Mouse (Mus musculus) ovary, adult 2 months (tissue): ENCODE data around the gene Paox. TPM values are rescaled to one million over a fixed set of nuclear protein-coding genes. Genes with fewer than 3 reads are reported as not detected.

Source experiments
- polyA plus RNA-seq: library from polyadenylated mRNA; depleted of rRNA; stranded (reverse); fragments of >200 nt; gene quantifications from 2 replicates; pipeline ENCODE4 v1.2.3, GENCODE M21; 2012; rRNA removed

The Paox gene
- polyA plus RNA-seq = 14.5 and 23.8 TPM in 2 replicates

DNA sequence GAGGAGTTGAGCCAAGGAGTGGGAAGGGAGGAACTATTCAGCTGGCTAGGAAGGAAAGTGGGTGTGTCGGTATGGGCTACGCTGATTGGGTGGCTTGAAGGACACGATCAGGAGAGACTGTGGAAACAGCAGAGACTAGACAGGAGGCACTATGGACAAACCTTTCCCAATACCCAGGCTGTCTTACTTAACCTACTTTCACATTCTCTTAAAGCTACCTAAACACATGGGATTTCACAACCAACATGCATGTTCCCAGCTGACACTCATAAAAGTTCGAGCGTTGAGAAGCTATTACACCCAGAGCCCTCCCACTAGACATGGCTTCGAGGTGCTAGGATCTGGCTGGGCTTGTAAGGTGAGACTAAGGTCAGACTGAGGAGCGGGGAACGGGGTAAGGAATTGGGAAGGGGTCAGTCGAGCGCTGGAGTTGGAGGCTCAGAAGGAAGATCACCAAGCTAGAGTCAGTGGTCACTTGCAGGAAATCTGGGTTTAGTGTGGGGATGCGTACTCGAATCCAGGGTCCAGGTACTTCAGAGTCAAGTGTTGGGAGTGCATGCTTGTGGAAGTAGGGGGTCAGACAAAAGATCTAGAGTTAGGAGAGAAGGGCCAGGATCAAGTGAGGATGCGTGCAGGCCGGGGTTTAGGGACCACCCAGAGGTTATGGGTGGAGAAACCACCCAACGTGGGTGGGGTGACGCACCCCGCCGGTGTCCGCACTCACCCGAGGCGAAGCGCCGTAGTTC is at the start of gene Paox:
Gene Paox (plus strand): TSS at position 217 of the 746 bp plus-strand sequence.

DNA sequence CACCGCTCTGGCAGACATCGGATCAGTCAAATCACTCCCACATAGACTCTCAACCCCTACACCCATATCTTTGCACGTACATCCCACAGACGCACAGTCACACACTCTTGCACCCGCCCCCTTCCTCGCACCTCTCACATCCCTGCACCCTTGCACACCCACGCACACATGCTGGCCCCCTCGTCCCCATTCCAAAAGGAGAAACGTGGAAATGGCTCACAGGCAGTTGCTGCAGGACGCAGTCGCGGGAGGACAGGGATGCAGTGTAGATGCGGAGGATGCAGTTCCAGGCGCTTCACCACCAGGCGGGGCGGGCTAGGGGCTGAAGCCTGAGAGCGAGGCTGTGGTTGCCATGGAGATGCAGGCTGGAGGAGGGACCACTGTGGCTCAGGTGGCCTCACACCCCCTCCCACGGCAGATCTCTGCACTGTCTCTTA is 33.3 kb upstream of the Paox start, which contains the start of gene Caly:
Gene Caly (minus strand): TSS at position 307 of the 437 bp plus-strand sequence.

DNA sequence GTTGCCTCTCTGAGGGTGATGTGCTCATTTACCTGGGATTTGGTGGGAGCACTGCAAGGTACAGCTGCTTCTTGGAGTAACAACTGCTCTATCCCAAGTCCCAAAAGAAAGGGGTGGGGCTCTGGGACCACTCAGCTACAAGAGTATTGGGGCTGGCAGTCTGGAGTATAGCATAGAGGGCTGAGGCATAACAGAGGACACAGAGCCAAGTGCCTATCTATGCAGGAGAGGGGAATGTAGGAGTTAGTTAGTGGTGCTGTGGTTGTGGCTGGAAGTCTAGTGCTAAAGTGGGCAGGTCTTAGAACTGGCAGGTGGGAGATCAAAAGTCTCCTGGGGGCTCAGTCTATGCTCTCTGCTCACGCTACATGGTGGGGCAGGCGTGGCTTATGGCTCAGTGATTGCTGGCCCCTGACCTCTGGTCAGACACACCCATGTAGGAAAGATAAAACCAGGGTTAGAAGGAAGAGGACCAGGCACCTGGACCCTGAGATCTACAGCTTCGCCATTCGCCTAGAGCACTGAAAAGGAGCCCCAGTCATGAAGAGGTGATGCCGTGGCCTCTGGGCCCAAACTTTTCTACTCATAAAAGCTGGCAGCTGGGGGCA is 22.6 kb upstream of the Paox start, which contains the start of gene Prap1:
Gene Prap1 (plus strand): TSS at position 472 of the 605 bp plus-strand sequence.

DNA sequence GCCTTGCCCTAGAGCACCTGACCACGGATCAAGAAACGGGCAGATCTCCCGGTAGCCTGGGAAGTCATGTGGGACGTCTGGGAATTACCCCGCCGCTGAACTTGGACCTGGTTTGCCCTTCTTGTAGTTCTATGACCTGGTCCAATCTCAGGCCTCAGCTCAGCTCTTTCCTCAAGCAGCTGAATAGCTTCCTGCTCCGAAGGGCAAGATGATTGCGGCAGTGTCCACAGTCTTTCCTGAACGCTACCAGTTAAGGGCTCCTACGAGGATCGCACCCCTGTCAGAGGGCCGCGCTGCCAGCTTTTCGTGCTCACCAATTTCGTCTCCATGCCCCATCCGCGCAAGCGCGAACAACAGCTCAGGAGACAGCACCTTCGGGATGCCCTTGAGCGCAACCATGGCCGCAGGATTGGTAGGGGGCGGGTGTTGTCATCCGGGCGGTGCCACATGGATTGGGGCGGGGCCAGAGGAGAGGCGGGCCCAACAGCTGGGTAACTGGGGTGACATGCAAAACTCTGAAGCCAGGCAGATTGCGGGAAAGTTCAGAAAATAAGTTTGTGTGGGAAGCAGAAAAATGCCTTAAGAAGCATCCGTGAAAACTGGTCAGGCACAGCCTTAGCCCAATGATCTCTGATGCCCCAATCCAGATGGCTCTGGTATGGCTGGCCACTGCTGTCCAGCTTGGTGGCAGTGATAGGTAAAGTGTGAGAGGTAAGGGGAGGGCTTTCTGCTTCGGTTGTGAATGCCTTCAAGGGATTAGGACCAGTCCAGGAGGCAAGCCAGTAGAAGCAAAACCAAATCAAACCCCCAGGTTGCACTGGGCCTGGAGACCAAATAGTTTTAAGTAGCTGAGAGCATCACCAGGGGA is 13.4 kb upstream of the Paox start, which contains the start of gene Fuom:
Gene Fuom (minus strand): TSS at position 449 of the 868 bp plus-strand sequence.

DNA sequence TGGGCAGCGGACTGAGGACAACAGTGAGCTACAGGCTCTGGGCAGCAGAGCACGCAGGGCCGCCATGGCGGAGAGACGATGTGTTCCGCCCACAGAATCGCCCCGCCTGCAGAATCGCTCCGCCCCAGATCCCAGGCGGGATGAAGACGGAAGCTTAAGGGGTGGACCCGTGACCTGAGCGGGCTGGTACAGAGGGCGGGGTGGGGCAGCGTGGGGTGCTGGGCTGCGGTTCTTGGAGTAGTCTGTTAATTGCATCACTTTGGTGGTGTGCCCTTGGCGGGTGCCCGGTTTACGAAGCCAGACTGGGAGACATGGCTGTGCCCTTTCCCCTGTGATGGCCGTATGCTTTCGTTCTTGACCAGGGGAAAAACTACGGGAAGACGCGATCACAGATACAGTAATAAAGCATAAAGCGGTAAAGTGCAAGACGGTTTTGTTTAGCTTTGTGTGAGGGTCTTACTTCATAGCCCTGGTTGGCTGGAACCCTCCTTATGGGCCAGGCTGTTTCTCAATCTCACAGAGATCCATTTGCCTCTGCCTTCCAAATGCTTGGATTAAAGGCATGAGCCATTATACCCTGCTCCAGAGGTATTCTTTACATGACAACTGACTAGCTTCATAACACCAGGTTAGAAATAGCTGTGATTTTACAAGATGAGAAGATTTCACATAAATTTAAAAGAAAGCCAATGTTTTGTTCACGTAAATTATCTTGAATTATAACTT is 893 bp downstream of the Paox start, which contains the start of gene Echs1:
Gene Echs1 (minus strand): TSS at position 148 of the 726 bp plus-strand sequence.

DNA sequence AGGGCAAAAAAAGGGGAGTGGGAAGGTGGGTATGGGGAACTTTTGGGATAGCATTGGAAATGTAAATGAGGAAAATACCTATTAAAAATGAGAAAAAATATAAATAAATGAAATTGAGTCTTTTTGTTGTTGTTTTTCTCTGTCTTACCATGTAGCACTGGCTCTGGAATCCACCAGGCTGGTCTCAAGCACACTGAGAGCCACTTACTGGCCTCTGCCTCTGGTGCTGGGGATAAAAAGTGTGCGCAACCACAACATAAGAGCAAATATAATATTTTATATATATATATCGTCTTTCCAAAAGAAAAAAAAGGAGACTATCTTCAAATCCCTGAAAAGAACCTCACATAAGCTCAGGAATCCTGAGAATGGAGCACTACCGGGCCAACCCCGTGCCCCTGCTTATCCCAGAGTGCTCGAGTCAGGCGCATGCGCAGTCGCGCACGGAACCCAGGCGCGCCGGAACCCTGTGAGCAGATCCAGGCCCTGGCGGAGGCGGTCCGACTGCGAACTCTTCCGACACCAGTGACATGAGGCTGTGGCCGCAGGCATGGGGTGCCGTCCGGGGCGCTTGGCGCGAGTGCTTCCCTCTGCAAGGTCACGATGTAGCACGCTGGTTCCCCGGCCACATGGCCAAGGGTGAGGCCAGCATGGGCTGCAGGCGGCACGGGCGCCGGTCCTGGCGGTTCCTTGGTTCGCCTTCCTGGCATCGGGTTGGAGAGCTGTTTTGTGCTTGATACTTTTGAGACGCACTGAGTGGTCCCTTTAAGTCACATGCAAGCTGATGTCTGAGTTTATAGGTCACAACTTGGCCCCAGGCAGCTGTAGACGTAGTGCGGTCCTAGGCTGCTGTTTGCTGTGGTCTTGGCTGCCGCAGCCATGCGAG is 21.8 kb downstream of the Paox start, which contains the start of gene Mtg1:
Gene Mtg1 (plus strand): TSS at position 430 of the 886 bp plus-strand sequence.

DNA sequence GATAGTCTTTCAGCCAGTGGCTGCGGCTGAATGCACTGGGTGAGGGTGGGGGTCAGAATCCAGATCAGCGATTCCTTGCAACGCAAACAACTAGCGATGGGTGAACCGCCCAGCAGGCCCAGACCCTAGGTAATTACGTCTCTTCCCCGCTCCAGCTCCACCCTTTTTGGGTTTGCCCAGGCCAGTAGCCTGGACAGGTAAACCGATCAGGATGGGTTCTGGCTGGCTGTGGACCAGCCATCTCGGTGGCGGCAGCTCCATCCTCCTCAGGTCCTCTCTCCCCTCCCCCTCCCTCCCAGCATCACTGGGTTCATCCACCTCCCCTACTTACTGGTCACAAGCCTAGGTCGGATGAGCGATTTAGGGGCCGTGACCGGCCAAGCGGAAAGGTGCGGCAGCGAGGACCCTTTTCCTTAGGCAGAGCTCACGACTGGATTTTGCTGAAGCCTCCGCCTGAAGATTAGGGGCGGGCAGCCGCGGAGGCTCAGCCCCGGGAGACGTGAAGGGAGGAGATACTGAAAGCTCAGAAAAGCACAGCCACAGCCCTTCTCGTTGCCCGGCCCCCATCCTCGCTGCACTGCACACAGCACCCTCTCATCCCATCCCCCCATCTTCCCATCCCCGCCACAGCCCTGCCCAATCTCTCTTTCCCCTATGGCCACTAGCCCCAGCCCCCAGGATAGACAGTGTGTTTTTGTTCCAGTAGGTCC is 38.8 kb downstream of the Paox start, which contains the start of gene Sprn:
Gene Sprn (minus strand): TSS at position 660 of the 710 bp plus-strand sequence.

DNA sequence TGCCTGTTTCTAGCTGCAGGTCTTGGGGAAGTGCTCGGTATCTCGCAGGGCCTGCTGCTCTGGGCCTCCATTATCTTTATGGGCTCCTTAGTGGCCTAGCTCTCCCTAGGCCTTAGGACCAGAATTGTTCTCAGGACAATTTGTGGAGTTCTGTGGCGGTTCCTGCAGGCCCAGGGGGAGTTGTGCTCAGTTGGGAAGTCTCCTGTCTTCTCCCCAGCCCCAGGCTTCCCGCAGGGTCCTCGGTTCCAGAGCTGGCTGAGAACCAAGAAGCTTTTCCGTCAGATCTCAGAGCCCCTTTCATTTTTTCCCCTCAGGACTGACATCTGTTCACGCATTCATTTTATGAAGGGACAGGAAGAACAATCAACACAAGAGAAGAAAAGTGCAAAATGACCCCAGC is 49.1 kb downstream of the Paox start, which contains the start of gene Olfr522:
Gene Olfr522 (minus strand): TSS at position 101 of the 400 bp plus-strand sequence.

DNA sequence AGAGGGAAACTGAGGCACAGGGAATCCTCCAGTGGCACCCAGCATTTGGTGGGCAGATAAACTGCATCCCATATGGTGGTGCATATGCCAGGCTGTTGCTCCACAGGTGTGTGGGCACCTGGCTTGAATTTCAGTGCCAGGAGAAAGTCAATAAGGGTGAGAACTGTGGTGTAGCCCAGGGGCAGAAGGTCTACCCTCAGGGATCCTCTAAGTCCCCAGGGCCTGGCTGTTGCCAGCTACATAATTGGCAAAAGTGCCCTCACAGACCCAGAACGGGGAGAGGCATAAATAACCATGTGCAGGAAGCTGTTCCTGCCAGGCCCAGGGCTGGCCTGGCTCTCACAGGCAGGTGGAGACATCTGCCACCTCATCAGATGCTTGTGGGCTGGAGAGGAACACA is 57.3 kb downstream of the Paox start, which contains the start of gene Olfr523:
Gene Olfr523 (plus strand): TSS at position 282 of the 400 bp plus-strand sequence.

Other genes with a start within 250 kb of the Paox start
- 4.9 and 5.7 TPM in 2 replicates for gene Kndc1, start 221.1 kb upstream of the Paox start, polyA plus RNA-seq
- gene Utf1, start 172.0 kb upstream of the Paox start, polyA plus RNA-seq = 1.3 and 1.9 TPM in 2 replicates
- gene 6430531B16Rik, start 137.0 kb upstream of the Paox start, polyA plus RNA-seq = 5.4 and 5.9 TPM in 2 replicates
- 64.5 and 90.2 TPM in 2 replicates for gene Adam8, start 123.2 kb upstream of the Paox start, polyA plus RNA-seq
- gene Zfp511, start 79.4 kb upstream of the Paox start, polyA plus RNA-seq = 66.3 and 117 TPM in 2 replicates
- gene Tubgcp2, start 79.1 kb upstream of the Paox start, polyA plus RNA-seq = 36.3 and 43.5 TPM in 2 replicates
- gene Msx3, start 66.7 kb upstream of the Paox start, polyA plus RNA-seq = 1.1 and 1.6 TPM in 2 replicates
- gene Caly, start 33.3 kb upstream of the Paox start, polyA plus RNA-seq = 41.3 and 47.0 TPM in 2 replicates
- 26.7 and 333 TPM in 2 replicates for gene Prap1, start 22.4 kb upstream of the Paox start, polyA plus RNA-seq
- gene Fuom, start 13.4 kb upstream of the Paox start, polyA plus RNA-seq = 71.6 and 73.8 TPM in 2 replicates
- 113 and 126 TPM in 2 replicates for gene Echs1, start 677 bp downstream of the Paox start, polyA plus RNA-seq
- gene Mtg1, start 21.8 kb downstream of the Paox start, polyA plus RNA-seq = 24.4 and 25.1 TPM in 2 replicates
- 2.7 and 2.9 TPM in 2 replicates for gene Sprn, start 39.1 kb downstream of the Paox start, polyA plus RNA-seq
- not detected in 2 replicates for gene Olfr522, start 49.0 kb downstream of the Paox start, polyA plus RNA-seq
- gene Olfr523, start 57.4 kb downstream of the Paox start, polyA plus RNA-seq = not detected in 2 replicates
- not detected in 2 replicates for gene Olfr524, start 90.2 kb downstream of the Paox start, polyA plus RNA-seq
- gene Cd163l1, start 102.5 kb downstream of the Paox start, polyA plus RNA-seq = 0.94 and 1.0 TPM in 2 replicates
- gene 5830411N06Rik, start 131.5 kb downstream of the Paox start, polyA plus RNA-seq = 0.06 TPM in 1 of 2 replicates, not detected in the other
- not detected in 2 replicates for gene Olfr525, start 205.1 kb downstream of the Paox start, polyA plus RNA-seq
- not detected in 2 replicates for gene Olfr527, start 218.2 kb downstream of the Paox start, polyA plus RNA-seq
- gene Olfr60, start 245.9 kb downstream of the Paox start, polyA plus RNA-seq = 0.17 TPM in 1 of 2 replicates, not detected in the other